Mouse (Mus musculus) spleen, adult 2 months (tissue): ENCODE measurements around the gene Npepps. TPM values are rescaled to one million over a fixed set of nuclear protein-coding genes. Genes with fewer than 3 reads are reported as not detected.

Experiments used
- DNase-seq, 2 experiments: peaks; one replicate each; pipeline versions ENCODE4 v3.0.0 to v3.0.0-alpha.2; 2012 to 2021; ENCODE audit warnings: low spot score in 2 of 2, low read depth in 1 of 2
- H3K27ac ChIP-seq: fragments of 200-500 bp; 2 replicates; pipeline ENCODE4 v1.5.1; 2012; ENCODE audit warnings: low read length, inconsistent platforms; ENCODE audit not compliant: insufficient read depth
- H3K27me3 ChIP-seq: fragments of 200-500 bp; 2 replicates; pipeline ENCODE4 v1.6.1; 2012; ENCODE audit warnings: mild to moderate bottlenecking, moderate library complexity, low read length, inconsistent platforms; ENCODE audit not compliant: control insufficient read depth, insufficient read depth
- H3K36me3 ChIP-seq: fragments of 200-500 bp; 2 replicates; pipeline ENCODE4 v1.6.1; 2012; ENCODE audit warnings: mild to moderate bottlenecking, low read length, inconsistent platforms; ENCODE audit not compliant: control insufficient read depth, insufficient read depth
- H3K4me1 ChIP-seq: fragments of 200-500 bp; 2 replicates; pipeline ENCODE4 v1.6.1; 2011; ENCODE audit warnings: inconsistent platforms; ENCODE audit not compliant: control insufficient read depth, insufficient read depth, insufficient read length
- H3K4me3 ChIP-seq: fragments of 200-500 bp; 2 replicates; pipeline ENCODE4 v1.5.1; 2011; ENCODE audit warnings: mild to moderate bottlenecking, inconsistent platforms; ENCODE audit not compliant: insufficient read depth, insufficient read length; ENCODE audit errors: extremely low read depth
- CTCF ChIP-seq: fragments of 200-500 bp; IDR thresholded peaks from 2 replicates; pipeline ENCODE4 v1.5.1; 2011; ENCODE audit warnings: mild to moderate bottlenecking, inconsistent platforms; ENCODE audit not compliant: insufficient read depth, insufficient read length, insufficient replicate concordance; ENCODE audit errors: extremely low read depth
- POLR2A ChIP-seq: fragments of 200-500 bp; IDR thresholded peaks from 2 replicates; pipeline ENCODE4 v1.6.1; 2011; ENCODE audit warnings: low read depth, low read length, inconsistent platforms
- WGBS: fragments of 180-500 bp; shearing (Covaris S2); methylation state at CpG from one replicate; pipeline ENCODE4 v1.1.7; 2018; 5-methylcytosine and 5-hydroxymethylcytosine counted together
- polyA plus RNA-seq: library from polyadenylated mRNA; depleted of rRNA; stranded (reverse); fragments of >200 nt; gene quantifications from 2 replicates; pipeline ENCODE4 v1.2.3, GENCODE M21; 2012; rRNA removed

The Npepps gene
- polyA plus RNA-seq, 1 experiment, result 11.7 TPM

DNA sequence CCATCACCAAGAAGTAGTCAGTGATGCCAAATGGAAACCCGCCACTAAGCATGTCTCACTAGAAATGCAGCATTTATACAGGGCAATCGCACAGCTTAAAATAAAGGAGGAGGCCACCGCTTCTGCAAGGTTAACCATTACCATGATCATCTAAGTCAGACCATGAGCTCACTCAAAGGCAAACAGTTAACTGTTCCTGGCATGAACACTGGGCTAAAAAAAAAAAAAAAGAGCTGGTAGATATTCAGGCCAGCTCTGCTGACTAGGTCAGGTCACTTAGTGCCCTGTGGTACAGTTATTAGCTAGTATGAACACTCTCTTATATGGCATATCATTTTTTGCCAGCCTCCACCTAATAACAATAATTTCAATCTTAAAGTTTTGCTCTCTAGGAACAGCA, 98.0 kb downstream of the Npepps start:
- WGBS, result 95% methylated on average over 3 of the region's 3 CpGs
- no peaks in the 10 kb centered on the region for H3K27me3 ChIP-seq
- H3K36me3 ChIP-seq, result peaks cover 45% of the 10 kb centered on the region
- no peak overlapping the region for H3K4me3 ChIP-seq
- H3K27ac ChIP-seq, result no peak overlapping the region
- TF ChIP-seq POLR2A, result no peak
- no peak for TF ChIP-seq CTCF
- H3K4me1 ChIP-seq, result no peaks in the 10 kb centered on the region
- DNase-seq, result no peak

DNA sequence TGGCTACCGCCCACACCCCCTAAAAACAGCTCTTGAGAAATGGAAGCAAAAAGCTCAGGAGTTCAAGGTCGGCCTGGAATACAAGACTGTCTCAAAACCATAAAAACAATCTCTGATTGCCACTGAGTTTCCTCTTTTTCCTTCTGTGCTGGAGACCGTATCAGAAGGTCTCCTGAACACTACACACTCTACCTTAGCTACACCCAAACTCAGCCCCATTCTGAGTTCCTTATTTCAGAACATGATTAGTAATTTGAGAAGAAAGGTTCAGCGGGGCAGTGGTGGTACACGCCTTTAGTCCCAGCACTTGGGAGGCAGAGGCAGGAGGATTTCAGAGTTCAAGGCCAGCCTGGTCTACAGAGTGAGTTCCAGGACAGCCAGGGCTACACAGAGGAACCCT, 99.4 kb downstream of the Npepps start:
- H3K36me3 ChIP-seq, result peaks cover 53% of the 10 kb centered on the region
- H3K4me3 ChIP-seq, result no peak overlapping the region

DNA sequence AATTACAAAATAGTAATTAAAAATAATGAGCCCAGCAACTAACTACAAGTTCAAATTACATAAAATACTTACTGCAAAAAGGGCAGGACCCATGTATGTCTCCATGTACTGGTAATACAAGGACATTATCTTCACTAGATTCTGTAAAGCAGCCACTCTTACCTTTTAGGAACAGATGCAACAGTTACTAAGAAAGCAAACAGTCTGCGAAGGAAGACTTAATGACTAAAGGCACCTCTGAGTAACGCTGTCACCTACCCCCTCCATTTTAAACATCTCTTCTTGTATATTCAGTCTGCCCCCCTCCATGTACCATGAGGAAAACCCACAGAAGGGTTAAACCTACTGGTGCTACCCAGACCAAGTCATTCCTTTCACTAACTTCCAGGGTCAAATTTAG, 102.2 kb downstream of the Npepps start:
- TF ChIP-seq CTCF (no peak), POLR2A (no peak)
- Histone ChIP-seq H3K4me1 (no peaks in the 10 kb centered on the region), H3K27me3 (no peaks in the 10 kb centered on the region), H3K27ac (no peak overlapping the region), H3K36me3 (peaks cover 65% of the 10 kb centered on the region), H3K4me3 (no peak overlapping the region)
- DNase-seq, result no peak
- 96% methylated on average over 2 of the region's 2 CpGs for WGBS

More for the DNA sequence above, 99.4 kb downstream of the Npepps start:
- H3K27me3 ChIP-seq, result no peaks in the 10 kb centered on the region
- no peak for TF ChIP-seq POLR2A
- no peak for TF ChIP-seq CTCF
- DNase-seq, result no peak
- no peak overlapping the region for H3K27ac ChIP-seq
- WGBS, result 73% methylated on average over 5 of the region's 5 CpGs
- no peaks in the 10 kb centered on the region for H3K4me1 ChIP-seq

DNA sequence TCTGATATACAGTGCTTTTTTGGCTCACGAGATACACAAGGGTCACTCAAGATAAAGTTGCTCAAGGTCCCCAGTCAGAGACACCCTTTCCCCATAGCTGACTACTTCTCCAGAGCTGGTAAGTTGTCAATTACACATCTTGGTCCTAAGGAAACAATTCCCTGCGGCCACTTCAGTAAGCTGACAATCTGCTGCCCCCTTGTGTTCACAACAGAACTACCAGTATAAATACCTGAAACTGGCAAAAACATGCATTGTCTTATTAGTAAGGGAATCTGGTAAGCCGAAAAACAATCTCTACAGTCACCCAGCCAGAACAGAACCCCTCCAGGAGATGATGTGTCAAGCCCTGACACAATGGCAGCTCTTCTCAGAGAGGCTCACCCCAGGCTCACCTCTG, 103.6 kb downstream of the Npepps start:
- Histone ChIP-seq H3K4me1 (no peaks in the 10 kb centered on the region), H3K27me3 (no peaks in the 10 kb centered on the region), H3K27ac (no peak overlapping the region), H3K36me3 (peaks cover 68% of the 10 kb centered on the region), H3K4me3 (no peak overlapping the region)
- 51% methylated on average over 3 of the region's 3 CpGs for WGBS
- peak in 1 of 2 experiments; percentile 23 for DNase-seq
- TF ChIP-seq POLR2A (no peak), CTCF (peak; percentile 28; the same call in 1 of the 2 replicates)

DNA sequence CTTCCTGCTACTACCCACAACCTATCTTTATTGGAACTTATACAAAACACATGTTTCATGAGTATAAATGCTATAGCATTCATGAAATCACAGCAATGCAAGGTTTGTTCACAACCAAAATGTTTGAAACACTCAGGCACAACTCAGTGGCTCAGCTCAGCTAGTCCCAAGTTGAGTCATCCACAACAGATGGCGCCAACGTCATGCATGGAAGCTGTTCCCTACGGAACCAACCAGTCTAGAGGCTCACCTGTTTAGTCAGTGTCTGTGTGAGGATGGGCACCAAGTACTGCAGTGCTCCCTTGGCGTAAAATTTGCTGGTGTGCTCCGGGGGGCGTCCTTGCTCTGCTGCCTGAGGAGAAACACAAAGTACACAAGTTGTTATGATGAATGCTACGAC, 104.9 kb downstream of the Npepps start:
- DNase-seq, result no peak
- Histone ChIP-seq H3K27me3 (no peaks in the 10 kb centered on the region), H3K4me1 (no peaks in the 10 kb centered on the region), H3K4me3 (no peak overlapping the region), H3K36me3 (peaks cover 71% of the 10 kb centered on the region), H3K27ac (no peak overlapping the region)
- TF ChIP-seq POLR2A (no peak), CTCF (no peak)
- 98% methylated on average over 7 of the region's 7 CpGs for WGBS

DNA sequence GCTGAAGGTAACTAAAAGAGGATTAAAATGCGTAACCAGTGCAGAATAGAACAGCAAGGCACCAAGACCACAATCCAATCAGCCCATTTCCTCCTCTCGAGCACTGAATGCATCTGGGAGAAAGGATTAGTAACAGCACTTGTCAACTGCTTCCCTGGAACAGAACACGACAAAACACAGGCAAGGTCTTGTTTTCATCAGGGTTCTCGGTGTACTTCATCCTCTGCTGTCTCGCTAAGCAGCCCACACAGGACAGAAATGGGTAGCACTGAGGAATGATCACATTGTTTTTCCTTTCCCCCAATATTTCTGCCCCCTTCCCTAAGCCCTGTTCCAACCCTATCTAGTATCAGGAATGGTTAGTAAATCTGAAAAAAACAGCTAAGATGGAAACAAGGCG, 120.1 kb downstream of the Npepps start:
- H3K27ac ChIP-seq, result no peak overlapping the region
- peaks cover 47% of the 10 kb centered on the region for H3K36me3 ChIP-seq
- no peak overlapping the region for H3K4me3 ChIP-seq
- no peak for DNase-seq
- TF ChIP-seq CTCF, result no peak
- TF ChIP-seq POLR2A, result no peak
- H3K4me1 ChIP-seq, result no peaks in the 10 kb centered on the region
- H3K27me3 ChIP-seq, result no peaks in the 10 kb centered on the region
- 82% methylated on average over 6 of the region's 6 CpGs for WGBS

DNA sequence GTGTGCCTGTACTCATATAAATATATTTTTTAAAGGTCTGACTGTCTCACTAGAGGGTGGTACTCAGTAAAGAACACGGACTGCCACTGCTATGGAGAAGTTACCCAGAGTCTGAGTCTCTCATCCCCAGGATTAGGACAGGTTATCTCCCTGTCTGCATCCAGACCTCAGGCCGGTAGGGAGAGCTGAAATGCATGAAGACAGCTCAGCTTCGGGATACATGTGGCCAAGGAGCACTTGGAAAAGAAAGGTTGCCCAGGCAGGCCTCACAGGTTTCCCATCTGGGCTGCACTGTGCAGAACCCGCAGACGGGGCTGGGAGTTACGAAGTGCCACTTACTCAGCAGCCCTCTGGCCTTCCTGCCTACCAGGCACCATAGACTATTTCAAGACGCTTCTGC, 123.4 kb downstream of the Npepps start:
- peaks cover 19% of the 10 kb centered on the region for H3K36me3 ChIP-seq
- 52% methylated on average over 7 of the region's 7 CpGs for WGBS
- no peak overlapping the region for H3K27ac ChIP-seq

More for the DNA sequence above, 123.4 kb downstream of the Npepps start:
- no peak for DNase-seq
- TF ChIP-seq CTCF (no peak), POLR2A (no peak)
- Histone ChIP-seq H3K27me3 (0 out of 2 replicates have a peak, but pooled peaks cover 2% of the 10 kb centered on the region), H3K4me1 (no peaks in the 10 kb centered on the region), H3K4me3 (no peak overlapping the region)

Other genes starting within 250 kb of the Npepps start
- gene Lrrc46, start 239.2 kb downstream of the Npepps start, polyA plus RNA-seq, result 0.06 TPM in 1 of 2 replicates, not detected in the other
- gene Mrpl10, start 239.1 kb downstream of the Npepps start, polyA plus RNA-seq, result 57.6 and 58.1 TPM in 2 replicates
- 19.1 and 23.4 TPM in 2 replicates for gene Osbpl7, start 230.0 kb downstream of the Npepps start, polyA plus RNA-seq
- 10.9 and 14.4 TPM in 2 replicates for gene Tbx21, start 165.3 kb downstream of the Npepps start, polyA plus RNA-seq
- 16.3 and 20.0 TPM in 2 replicates for gene Tbkbp1, start 129.1 kb downstream of the Npepps start, polyA plus RNA-seq
- 20.8 and 22.8 TPM in 2 replicates for gene Kpnb1, start 92.8 kb downstream of the Npepps start, polyA plus RNA-seq
- gene Mrpl45, start 35.1 kb upstream of the Npepps start, polyA plus RNA-seq, result 5.5 and 5.6 TPM in 2 replicates
- gene Gpr179, start 71.4 kb upstream of the Npepps start, polyA plus RNA-seq, result 0.02 and 0.05 TPM in 2 replicates
- gene Socs7, start 81.9 kb upstream of the Npepps start, polyA plus RNA-seq, result 6.0 and 6.1 TPM in 2 replicates
- gene Arhgap23, start 134.9 kb upstream of the Npepps start, polyA plus RNA-seq, result 39.7 and 50.2 TPM in 2 replicates
- not detected in 2 replicates for gene 4933428G20Rik, start 219.7 kb upstream of the Npepps start, polyA plus RNA-seq